Mouse (Mus musculus) forebrain, embryonic 16.5 days (tissue): Measurements from ENCODE around the gene Nr1h4. TPM values are rescaled to one million over a fixed set of nuclear protein-coding genes. Genes with fewer than 3 reads are reported as not detected.

Experiments
- ATAC-seq: fragments of 200-750 bp; cut with Nextera tagmentation; 2 replicates; pipeline ENCODE4 v1.8.0; 2017; ENCODE audit warnings: mild to moderate bottlenecking, moderate library complexity
- H3K27ac ChIP-seq: fragments of 300-500 bp; sonication (generic); 2 replicates; pipeline ENCODE4 v1.5.1; 2014; ENCODE audit warnings: low read length, control low read depth
- H3K27me3 ChIP-seq: fragments of 300-500 bp; sonication (generic); replicated peaks from 2 replicates; pipeline ENCODE4 v1.6.1; 2014; ENCODE audit warnings: low read length; ENCODE audit not compliant: control insufficient read depth, insufficient read depth
- H3K36me3 ChIP-seq: fragments of 300-500 bp; sonication (generic); 2 replicates; pipeline ENCODE4 v1.6.1; 2014; ENCODE audit not compliant: control insufficient read depth, insufficient read depth
- H3K4me1 ChIP-seq: fragments of 300-500 bp; sonication (generic); replicated peaks from 2 replicates; pipeline ENCODE4 v1.6.1; 2014; ENCODE audit warnings: low read length; ENCODE audit not compliant: control insufficient read depth, insufficient read depth
- H3K4me2 ChIP-seq: fragments of 300-500 bp; sonication (generic); 2 replicates; pipeline ENCODE4 v1.6.1; 2014; ENCODE audit warnings: mild to moderate bottlenecking, low read length, control low read depth
- H3K4me3 ChIP-seq: fragments of 300-500 bp; sonication (generic); replicated peaks from 2 replicates; pipeline ENCODE4 v1.5.1; 2014; ENCODE audit warnings: mild to moderate bottlenecking, low read length, control low read depth
- H3K9ac ChIP-seq: fragments of 300-500 bp; sonication (generic); replicated peaks from 2 replicates; pipeline ENCODE4 v1.6.1; 2014; ENCODE audit warnings: low read depth, low read length, control low read depth
- H3K9me3 ChIP-seq: fragments of 300-500 bp; sonication (generic); 2 replicates; pipeline ENCODE4 v1.6.1; 2016; ENCODE audit warnings: low read length; ENCODE audit not compliant: control insufficient read depth
- WGBS: fragments of 180-500 bp; shearing (Covaris S2); extraction: QIAGEN DNeasy Blood & Tissue Kit; methylation state at CpG from one replicate; pipeline ENCODE4 v1.1.7; 2014; 5-methylcytosine and 5-hydroxymethylcytosine counted together
- polyA plus RNA-seq: library from polyadenylated mRNA; unstranded; fragments of >200 nt; fragmentation: Nextera tagmentation; extraction: Ambion mirVana; gene quantifications from 2 replicates; pipeline ENCODE4 v1.2.1, GENCODE M21; 2015

The Nr1h4 gene
- polyA plus RNA-seq, 1 experiment from 2014 or later = 0.27 TPM

- peak; percentile 60; the same call in 1 of the 2 replicates for ATAC-seq
- H3K4me1 ChIP-seq = peaks cover 23% of the 10 kb centered on the region
- no peak overlapping the region for H3K27ac ChIP-seq
- WGBS = 9% methylated on average over 17 of the region's 17 CpGs
- H3K27me3 ChIP-seq = no peaks in the 10 kb centered on the region
- H3K9ac ChIP-seq = no peak overlapping the region
- no peaks in the 10 kb centered on the region for H3K9me3 ChIP-seq
- peak overlapping the region; percentile 14; the same call in 1 of the 2 replicates for H3K4me3 ChIP-seq
- H3K36me3 ChIP-seq = no peaks in the 10 kb centered on the region
- peak overlapping the region; percentile 42 for H3K4me2 ChIP-seq
Observed at GRCm38 (mm10) chr10:89434509-89435210, 98.7 kb downstream of the Nr1h4 start.

DNA sequence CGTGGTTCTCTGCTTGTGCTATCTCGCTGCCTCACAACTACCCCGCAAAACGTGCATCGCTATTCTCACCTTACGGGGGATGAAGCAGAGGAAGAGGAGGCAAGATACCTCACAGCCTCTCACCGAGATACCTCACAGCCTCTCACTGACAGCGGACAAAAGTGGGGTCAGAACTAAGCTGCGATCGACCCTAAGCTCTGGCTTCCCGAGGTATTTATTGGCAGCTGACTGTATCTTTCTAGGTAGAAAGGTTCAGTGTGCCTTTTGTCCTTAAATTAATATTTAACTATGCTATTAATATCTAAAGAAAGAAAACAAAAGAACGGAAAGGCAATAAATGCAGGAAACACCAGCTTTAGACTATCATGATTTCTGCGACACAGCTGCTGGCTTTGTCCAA is 100.6 kb downstream of the Nr1h4 start:
- Histone ChIP-seq H3K27me3 (no peaks in the 10 kb centered on the region), H3K9me3 (no peaks in the 10 kb centered on the region), H3K4me3 (no peak overlapping the region), H3K9ac (no peak overlapping the region), H3K4me2 (no peak overlapping the region), H3K27ac (no peak overlapping the region), H3K36me3 (no peaks in the 10 kb centered on the region), H3K4me1 (peaks cover 20% of the 10 kb centered on the region)
- 93% methylated on average over 13 of the region's 13 CpGs for WGBS
- ATAC-seq = no peak

DNA sequence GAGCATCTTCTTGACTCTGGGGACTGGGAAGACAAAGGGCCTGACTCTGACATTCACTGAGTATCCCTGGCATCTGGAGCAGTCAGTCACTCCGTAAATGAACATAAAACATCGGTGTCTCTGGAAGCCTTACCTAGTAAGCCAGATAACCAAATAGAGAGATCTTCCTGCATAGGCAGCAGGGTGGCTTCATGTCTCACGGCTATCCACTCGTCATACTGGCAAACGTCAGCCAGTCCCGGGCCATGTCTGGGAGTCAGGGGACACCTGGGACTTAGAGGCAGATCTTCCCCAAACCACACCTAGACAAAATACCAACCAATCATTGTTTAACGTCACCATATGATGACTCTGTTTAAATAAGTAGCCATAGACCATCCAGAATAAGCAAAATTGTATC is 102.6 kb downstream of the Nr1h4 start:
- no peak overlapping the region for H3K4me2 ChIP-seq
- peaks cover 13% of the 10 kb centered on the region for H3K4me1 ChIP-seq
- no peaks in the 10 kb centered on the region for H3K9me3 ChIP-seq
- 91% methylated on average over 7 of the region's 7 CpGs for WGBS
- H3K36me3 ChIP-seq = no peaks in the 10 kb centered on the region
- H3K9ac ChIP-seq = no peak overlapping the region
- H3K27ac ChIP-seq = no peak overlapping the region
- no peak overlapping the region for H3K4me3 ChIP-seq
- H3K27me3 ChIP-seq = no peaks in the 10 kb centered on the region
- no peak for ATAC-seq

DNA sequence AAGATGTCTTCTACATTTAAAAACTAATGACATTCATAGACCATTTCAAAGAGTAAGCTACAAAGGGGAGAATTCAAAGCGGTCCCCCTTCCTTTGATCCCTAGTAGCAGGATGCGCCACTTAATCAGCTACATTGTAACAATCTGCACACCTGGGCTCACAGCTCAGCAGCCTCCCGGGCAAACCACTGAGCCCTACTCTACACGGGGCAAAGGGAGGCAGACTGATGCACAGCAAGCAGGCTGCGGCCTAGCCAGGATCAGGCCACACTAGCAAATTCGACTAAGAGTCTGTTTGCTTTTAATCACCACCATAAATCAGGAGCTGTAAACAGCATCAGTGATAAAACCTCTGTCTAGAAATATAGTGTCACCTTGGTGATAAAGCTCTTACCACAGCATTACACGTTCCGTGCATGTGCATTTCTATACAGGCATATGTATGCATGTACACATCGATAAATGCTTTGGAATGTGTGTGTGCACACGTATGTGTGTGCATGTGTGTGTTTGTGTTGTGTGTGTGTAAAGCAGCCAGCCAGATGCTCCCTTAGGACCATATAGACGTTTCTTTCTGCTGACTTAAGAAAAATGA is 108.5 kb downstream of the Nr1h4 start:
- Histone ChIP-seq H3K27me3 (no peaks in the 10 kb centered on the region), H3K4me1 (no peaks in the 10 kb centered on the region), H3K9me3 (no peaks in the 10 kb centered on the region), H3K4me3 (no peak overlapping the region), H3K36me3 (no peaks in the 10 kb centered on the region), H3K27ac (no peak overlapping the region), H3K4me2 (no peak overlapping the region), H3K9ac (no peak overlapping the region)
- no peak for ATAC-seq
- 81% methylated on average over 11 of the region's 11 CpGs for WGBS

- Histone ChIP-seq H3K9me3 (no peaks in the 10 kb centered on the region), H3K4me3 (no peak overlapping the region), H3K36me3 (no peaks in the 10 kb centered on the region), H3K9ac (no peak overlapping the region), H3K27me3 (no peaks in the 10 kb centered on the region), H3K4me2 (no peak overlapping the region), H3K4me1 (no peaks in the 10 kb centered on the region), H3K27ac (no peak overlapping the region)
- ATAC-seq = no peak
- WGBS = 90% methylated on average over 9 of the region's 9 CpGs
Observed at GRCm38 (mm10) chr10:89424217-89424616, 109.2 kb downstream of the Nr1h4 start.

GRCm38 (mm10) chr10:89423164-89423778 is 110.1 kb downstream of the Nr1h4 start:
- WGBS = 95% methylated on average over 9 of the region's 9 CpGs
- no peaks in the 10 kb centered on the region for H3K4me1 ChIP-seq
- no peaks in the 10 kb centered on the region for H3K27me3 ChIP-seq
- no peaks in the 10 kb centered on the region for H3K9me3 ChIP-seq
- no peak overlapping the region for H3K4me2 ChIP-seq
- H3K9ac ChIP-seq = no peak overlapping the region
- H3K4me3 ChIP-seq = no peak overlapping the region
- no peaks in the 10 kb centered on the region for H3K36me3 ChIP-seq
- ATAC-seq = no peak
- no peak overlapping the region for H3K27ac ChIP-seq

GRCm38 (mm10) chr10:89422504-89423158 is 110.8 kb downstream of the Nr1h4 start:
- H3K4me2 ChIP-seq = no peak overlapping the region
- no peaks in the 10 kb centered on the region for H3K9me3 ChIP-seq
- ATAC-seq = no peak
- no peaks in the 10 kb centered on the region for H3K4me1 ChIP-seq
- no peaks in the 10 kb centered on the region for H3K27me3 ChIP-seq
- no peak overlapping the region for H3K27ac ChIP-seq
- H3K4me3 ChIP-seq = no peak overlapping the region
- H3K9ac ChIP-seq = no peak overlapping the region
- no peaks in the 10 kb centered on the region for H3K36me3 ChIP-seq
- WGBS = 93% methylated on average over 8 of the region's 8 CpGs

GRCm38 (mm10) chr10:89417966-89418365 is 115.4 kb downstream of the Nr1h4 start:
- Histone ChIP-seq H3K9me3 (no peaks in the 10 kb centered on the region), H3K4me3 (no peak overlapping the region), H3K36me3 (peaks cover 6% of the 10 kb centered on the region), H3K4me1 (no peaks in the 10 kb centered on the region), H3K9ac (no peak overlapping the region), H3K27ac (no peak overlapping the region), H3K27me3 (no peaks in the 10 kb centered on the region), H3K4me2 (no peak overlapping the region)
- 98% methylated on average over 2 of the region's 2 CpGs for WGBS
- no peak for ATAC-seq

GRCm38 (mm10) chr10:89415478-89415877 is 117.9 kb downstream of the Nr1h4 start:
- Histone ChIP-seq H3K4me2 (no peak overlapping the region), H3K27me3 (no peaks in the 10 kb centered on the region), H3K36me3 (peaks cover 8% of the 10 kb centered on the region), H3K27ac (no peak overlapping the region), H3K4me1 (no peaks in the 10 kb centered on the region), H3K9me3 (no peaks in the 10 kb centered on the region), H3K9ac (no peak overlapping the region), H3K4me3 (no peak overlapping the region)
- ATAC-seq = no peak
- 86% methylated on average over 3 of the region's 3 CpGs for WGBS
